Mouse (Mus musculus): Measurements from ENCODE around the gene Gm28051.

- no peak for TF ChIP-seq POLR2A (IDR thresholded peaks at IDR 0.05; ENCODE audit: control insufficient read depth in 1 of 2, insufficient read depth in 1 of 2, low read depth in 1 of 2, low read length in 2 of 2, poor library complexity in 1 of 2)
- no peak for TF ChIP-seq ELF1 (IDR thresholded peaks at IDR 0.05; ENCODE audit: low read depth, low read length)
- peak; percentile 62 to 67 for TF ChIP-seq EP300 (IDR thresholded peaks at IDR 0.05; ENCODE audit: low read depth in 1 of 2, low read length in 2 of 2)
- no peak for TF ChIP-seq UBTF (IDR thresholded peaks at IDR 0.05; ENCODE audit: borderline replicate concordance, insufficient read depth, low read depth, low read length)
These were observed 42.0 kb upstream of the Gm28051 start for GRCm38 (mm10) chr12:102799528-102799927.
